Mouse (Mus musculus) forebrain, embryonic 12.5 days (tissue): ENCODE results near the gene Stat5a. TPM values are rescaled to one million over a fixed set of nuclear protein-coding genes. Genes with fewer than 3 reads are reported as not detected.

Experiments
- ATAC-seq: fragments of 200-750 bp; cut with Nextera tagmentation; 2 replicates; pipeline ENCODE4 v1.8.0; 2017; ENCODE audit warnings: moderate TSS enrichment; ENCODE audit not compliant: low FRiP score
- H3K27ac ChIP-seq: fragments of 300-500 bp; sonication (generic); 2 replicates; pipeline ENCODE4 v1.5.1; 2016; ENCODE audit warnings: mild to moderate bottlenecking
- H3K27me3 ChIP-seq: fragments of 300-500 bp; sonication (generic); 2 replicates; pipeline ENCODE4 v1.6.1; 2016; ENCODE audit warnings: mild to moderate bottlenecking
- H3K36me3 ChIP-seq: fragments of 300-500 bp; sonication (generic); replicated peaks from 2 replicates; pipeline ENCODE4 v1.6.1; 2016; ENCODE audit warnings: mild to moderate bottlenecking
- H3K4me1 ChIP-seq: fragments of 300-500 bp; sonication (generic); 2 replicates; pipeline ENCODE4 v1.6.1; 2016
- H3K4me2 ChIP-seq: fragments of 300-500 bp; sonication (generic); 2 replicates; pipeline ENCODE4 v1.6.1; 2016; ENCODE audit warnings: mild to moderate bottlenecking, moderate library complexity
- H3K4me3 ChIP-seq: fragments of 300-500 bp; sonication (generic); replicated peaks from 2 replicates; pipeline ENCODE4 v1.5.1; 2016; ENCODE audit warnings: mild to moderate bottlenecking
- H3K9ac ChIP-seq: fragments of 300-500 bp; sonication (generic); 2 replicates; pipeline ENCODE4 v1.6.1; 2016; ENCODE audit warnings: mild to moderate bottlenecking
- H3K9me3 ChIP-seq: fragments of 300-500 bp; sonication (generic); 2 replicates; pipeline ENCODE4 v1.6.1; 2016
- WGBS: fragments of 180-500 bp; shearing (Covaris S2); methylation state at CpG from one replicate; pipeline ENCODE4 v1.1.7; 2016; 5-methylcytosine and 5-hydroxymethylcytosine counted together
- polyA plus RNA-seq: library from polyadenylated mRNA; unstranded; fragments of >200 nt; fragmentation: Nextera tagmentation; extraction: Ambion mirVana; gene quantifications from 2 replicates; pipeline ENCODE4 v1.2.1, GENCODE M21; 2016

Gene Stat5a
- polyA plus RNA-seq, 1 experiment from 2014 or later = 1.8 TPM

DNA sequence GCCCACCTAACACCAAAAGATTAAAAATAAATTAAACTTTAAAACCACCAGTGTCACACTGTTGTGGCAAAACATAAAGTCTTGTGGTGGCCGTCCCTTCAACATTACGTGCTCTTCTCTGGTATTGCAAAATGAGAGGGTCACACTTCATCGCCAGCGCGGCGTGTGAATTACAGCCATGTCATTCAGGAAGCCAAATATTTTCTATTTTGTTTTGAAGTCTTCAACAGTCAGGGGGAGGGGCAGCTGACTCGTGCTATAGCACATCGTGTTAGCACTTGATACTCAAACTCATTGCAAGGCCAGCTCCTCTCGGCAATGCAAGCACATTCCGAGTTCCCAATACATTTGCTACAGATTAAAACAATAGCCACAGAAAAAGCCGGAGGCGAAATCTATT lies 18.3 kb upstream of the Stat5a start:
- no peaks in the 10 kb centered on the region for H3K27me3 ChIP-seq
- WGBS = 82% methylated on average over 12 of the region's 12 CpGs

DNA sequence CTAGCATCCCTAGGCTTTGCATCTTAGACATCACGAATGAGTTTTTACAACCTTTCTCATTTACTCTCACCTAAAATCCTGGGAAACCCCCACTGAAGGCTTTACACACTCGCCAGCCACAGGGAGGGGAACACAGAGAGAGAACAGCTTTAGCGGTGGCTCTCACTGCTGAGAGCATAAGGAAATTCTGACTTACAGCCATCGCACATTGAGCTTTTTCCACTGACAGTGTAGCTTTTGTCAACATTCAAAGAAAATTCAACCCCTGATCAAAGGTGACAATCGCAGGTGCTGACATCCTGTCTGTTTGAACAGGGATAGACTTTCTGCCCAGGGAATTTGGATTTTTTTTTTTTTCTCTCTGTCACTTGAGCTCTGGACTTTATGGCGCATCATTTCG lies 17.1 kb upstream of the Stat5a start:
- 94% methylated on average over 7 of the region's 7 CpGs for WGBS
- H3K9me3 ChIP-seq = 0 out of 2 replicates have a peak, but pooled peaks cover 4% of the 10 kb centered on the region

More for the DNA sequence above, 18.3 kb upstream of the Stat5a start:
- no peak overlapping the region for H3K9ac ChIP-seq
- H3K36me3 ChIP-seq = no peaks in the 10 kb centered on the region
- ATAC-seq = no peak
- no peaks in the 10 kb centered on the region for H3K4me1 ChIP-seq
- no peak overlapping the region for H3K4me3 ChIP-seq
- H3K4me2 ChIP-seq = no peak overlapping the region
- H3K9me3 ChIP-seq = 0 out of 2 replicates have a peak, but pooled peaks cover 4% of the 10 kb centered on the region
- no peak overlapping the region for H3K27ac ChIP-seq

GRCm38 (mm10) chr11:100843070-100843669 lies 16.0 kb upstream of the Stat5a start:
- ATAC-seq = no peak
- no peak overlapping the region for H3K27ac ChIP-seq
- no peaks in the 10 kb centered on the region for H3K36me3 ChIP-seq
- H3K4me3 ChIP-seq = no peak overlapping the region
- 95% methylated on average over 8 of the region's 8 CpGs for WGBS
- no peaks in the 10 kb centered on the region for H3K4me1 ChIP-seq
- no peaks in the 10 kb centered on the region for H3K9me3 ChIP-seq
- no peak overlapping the region for H3K9ac ChIP-seq
- no peaks in the 10 kb centered on the region for H3K27me3 ChIP-seq
- H3K4me2 ChIP-seq = no peak overlapping the region

More for the DNA sequence above, 17.1 kb upstream of the Stat5a start:
- no peak overlapping the region for H3K4me3 ChIP-seq
- H3K4me1 ChIP-seq = no peaks in the 10 kb centered on the region
- no peaks in the 10 kb centered on the region for H3K36me3 ChIP-seq
- no peak overlapping the region for H3K4me2 ChIP-seq
- ATAC-seq = no peak
- H3K27me3 ChIP-seq = no peaks in the 10 kb centered on the region
- H3K27ac ChIP-seq = no peak overlapping the region
- no peak overlapping the region for H3K9ac ChIP-seq

DNA sequence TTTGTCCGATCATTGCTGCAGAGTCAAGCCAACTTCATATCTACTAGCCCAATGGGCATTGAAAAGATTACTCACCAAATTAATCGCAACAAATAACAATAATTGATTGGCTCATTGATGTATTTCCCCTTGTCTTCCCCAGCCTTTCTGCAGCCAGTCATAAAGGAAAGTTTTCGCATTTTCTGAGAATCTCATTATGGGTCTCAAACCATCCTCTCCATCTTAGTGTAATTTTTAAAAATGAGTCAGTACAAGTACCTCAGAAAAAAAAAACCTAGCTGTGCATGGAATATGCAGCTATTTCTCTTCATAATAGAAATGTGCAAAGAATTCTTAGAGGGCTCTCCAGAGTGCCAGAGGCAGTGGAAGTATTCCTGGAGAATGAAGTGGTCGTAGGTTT lies 15.0 kb upstream of the Stat5a start:
- Histone ChIP-seq H3K4me2 (no peak overlapping the region), H3K27ac (no peak overlapping the region), H3K4me1 (peaks cover 5% of the 10 kb centered on the region), H3K27me3 (0 out of 2 replicates have a peak, but pooled peaks cover 5% of the 10 kb centered on the region), H3K36me3 (no peaks in the 10 kb centered on the region), H3K9me3 (no peaks in the 10 kb centered on the region), H3K9ac (no peak overlapping the region), H3K4me3 (no peak overlapping the region)
- 92% methylated on average over 4 of the region's 4 CpGs for WGBS
- ATAC-seq = no peak

GRCm38 (mm10) chr11:100845793-100846192 lies 13.4 kb upstream of the Stat5a start:
- ATAC-seq = no peak
- Histone ChIP-seq H3K4me3 (no peak overlapping the region), H3K9ac (no peak overlapping the region), H3K27me3 (0 out of 2 replicates have a peak, but pooled peaks cover 6% of the 10 kb centered on the region), H3K27ac (no peak overlapping the region), H3K4me1 (peaks cover 14% of the 10 kb centered on the region), H3K9me3 (no peaks in the 10 kb centered on the region), H3K36me3 (no peaks in the 10 kb centered on the region), H3K4me2 (no peak overlapping the region)
- WGBS = 90% methylated on average over 6 of the region's 6 CpGs

GRCm38 (mm10) chr11:100847572-100847971 lies 11.6 kb upstream of the Stat5a start:
- H3K4me3 ChIP-seq = no peak overlapping the region
- H3K27me3 ChIP-seq = peaks cover 13% of the 10 kb centered on the region; the same call in 1 of the 2 replicates
- no peaks in the 10 kb centered on the region for H3K36me3 ChIP-seq
- ATAC-seq = no peak
- H3K4me2 ChIP-seq = no peak overlapping the region
- H3K4me1 ChIP-seq = peaks cover 22% of the 10 kb centered on the region
- 96% methylated on average over 4 of the region's 4 CpGs for WGBS
- H3K9me3 ChIP-seq = no peaks in the 10 kb centered on the region
- no peak overlapping the region for H3K27ac ChIP-seq
- H3K9ac ChIP-seq = no peak overlapping the region

GRCm38 (mm10) chr11:100848080-100848479 lies 11.1 kb upstream of the Stat5a start:
- Histone ChIP-seq H3K4me3 (no peak overlapping the region), H3K4me1 (peaks cover 22% of the 10 kb centered on the region), H3K27ac (no peak overlapping the region), H3K9ac (no peak overlapping the region), H3K27me3 (peaks cover 18% of the 10 kb centered on the region; the same call in 1 of the 2 replicates), H3K9me3 (no peaks in the 10 kb centered on the region), H3K36me3 (no peaks in the 10 kb centered on the region), H3K4me2 (no peak overlapping the region; the same call in 1 of the 2 replicates)
- 84% methylated on average over 4 of the region's 4 CpGs for whole genome bisulfite sequencing
- no peak for ATAC-seq

DNA sequence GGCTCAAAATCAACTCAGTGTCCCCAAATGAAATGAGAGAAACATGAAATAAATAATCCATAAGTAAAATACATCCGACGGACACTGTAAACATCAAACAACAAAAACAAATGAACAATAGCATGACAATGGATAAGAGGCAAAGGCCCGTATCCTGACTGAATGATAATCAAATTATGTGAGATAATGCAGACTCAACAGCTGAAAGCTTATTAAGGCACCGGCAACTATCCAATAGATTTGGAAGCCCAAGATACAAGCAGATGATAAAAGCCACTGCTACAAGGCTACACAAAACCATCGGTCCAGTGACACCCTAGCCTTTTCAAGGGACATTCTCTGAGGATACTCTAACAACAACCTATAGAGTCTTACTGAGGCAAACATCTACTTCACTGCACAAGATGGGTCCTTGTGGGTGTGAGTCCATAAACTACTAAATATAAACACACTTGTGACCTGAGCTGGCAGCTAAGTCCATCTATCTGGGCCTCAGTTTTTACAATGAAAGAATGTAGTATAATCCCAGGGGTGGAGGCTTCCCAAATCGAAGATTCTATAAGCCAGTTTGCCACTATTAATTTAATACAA lies 10.3 kb upstream of the Stat5a start:
- Histone ChIP-seq H3K36me3 (no peaks in the 10 kb centered on the region), H3K4me1 (peaks cover 22% of the 10 kb centered on the region), H3K27ac (no peak overlapping the region), H3K9ac (no peak overlapping the region), H3K4me3 (peak overlapping the region; percentile 80), H3K4me2 (peak overlapping the region; percentile 80), H3K9me3 (no peaks in the 10 kb centered on the region), H3K27me3 (peaks cover 24% of the 10 kb centered on the region; the same call in 1 of the 2 replicates)
- WGBS = 66% methylated on average over 6 of the region's 6 CpGs
- no peak for ATAC-seq

GRCm38 (mm10) chr11:100849456-100850037 lies 9.6 kb upstream of the Stat5a start:
- peak overlapping the region; percentile 72; the same call in 1 of the 2 replicates for H3K27ac ChIP-seq
- H3K9me3 ChIP-seq = no peaks in the 10 kb centered on the region
- peak overlapping the region; percentile 80 for H3K4me2 ChIP-seq
- peaks cover 22% of the 10 kb centered on the region for H3K4me1 ChIP-seq
- peaks cover 28% of the 10 kb centered on the region; the same call in 1 of the 2 replicates for H3K27me3 ChIP-seq
- H3K36me3 ChIP-seq = no peaks in the 10 kb centered on the region
- no peak for ATAC-seq
- peak overlapping the region; percentile 80 for H3K4me3 ChIP-seq
- WGBS = 2% methylated on average over 13 of the region's 13 CpGs
- H3K9ac ChIP-seq = peak overlapping the region; percentile 87

DNA sequence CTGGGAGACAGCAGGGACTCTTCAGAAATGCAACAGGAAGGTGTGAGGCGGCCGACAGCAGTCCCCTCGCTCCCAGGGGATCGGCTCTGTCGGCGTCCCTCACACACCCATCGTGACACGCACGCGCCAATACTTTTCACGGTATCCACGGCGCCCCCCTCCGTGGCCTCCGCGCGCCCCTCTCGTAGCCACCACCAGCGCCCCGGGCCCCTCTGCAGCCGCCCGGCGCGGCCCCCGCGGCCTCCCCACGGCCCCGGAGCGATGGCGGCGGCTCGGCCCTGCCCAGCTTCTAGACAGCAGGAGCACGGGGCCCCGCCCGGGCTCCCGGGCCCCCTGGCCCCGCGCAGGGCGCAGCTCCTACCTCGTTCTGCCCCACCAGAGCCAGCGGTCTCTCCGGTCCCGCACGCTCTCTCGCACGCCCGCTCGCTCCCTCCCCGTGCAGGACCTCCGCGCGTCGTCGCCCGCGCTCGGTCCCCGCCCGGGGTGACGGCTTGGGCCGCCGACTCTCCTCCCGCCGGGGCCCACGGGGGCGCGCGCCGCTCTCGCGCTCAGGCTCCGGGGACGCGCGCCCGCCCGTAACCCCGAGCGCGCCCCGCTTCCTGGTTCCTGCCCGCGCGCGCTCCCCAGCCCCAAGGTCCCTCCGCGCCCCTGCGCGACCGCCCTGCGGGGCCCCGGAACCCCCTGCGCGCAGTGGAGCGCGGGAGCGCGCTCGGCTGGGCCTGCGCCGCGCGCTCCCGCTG lies 8.9 kb upstream of the Stat5a start, which contains the start of gene Stat5b:
TSS of gene Stat5b (minus strand) at position 687 of the 740 bp plus-strand sequence.
- Histone ChIP-seq H3K4me2 (peak within 1 kb of the TSS; percentile 80), H3K27ac (peak within 1 kb of the TSS; percentile 72), H3K9me3 (no peaks in the 10 kb centered on the region), H3K4me3 (peak within 1 kb of the TSS; percentile 80), H3K4me1 (peaks cover 22% of the 10 kb centered on the region), H3K27me3 (peaks cover 33% of the 10 kb centered on the region; the same call in 1 of the 2 replicates), H3K9ac (peak within 1 kb of the TSS; percentile 87), H3K36me3 (no peaks in the 10 kb centered on the region)
- ATAC-seq = peak; percentile 86
- under 1% methylated on average over 78 of the region's 104 CpGs for WGBS

DNA sequence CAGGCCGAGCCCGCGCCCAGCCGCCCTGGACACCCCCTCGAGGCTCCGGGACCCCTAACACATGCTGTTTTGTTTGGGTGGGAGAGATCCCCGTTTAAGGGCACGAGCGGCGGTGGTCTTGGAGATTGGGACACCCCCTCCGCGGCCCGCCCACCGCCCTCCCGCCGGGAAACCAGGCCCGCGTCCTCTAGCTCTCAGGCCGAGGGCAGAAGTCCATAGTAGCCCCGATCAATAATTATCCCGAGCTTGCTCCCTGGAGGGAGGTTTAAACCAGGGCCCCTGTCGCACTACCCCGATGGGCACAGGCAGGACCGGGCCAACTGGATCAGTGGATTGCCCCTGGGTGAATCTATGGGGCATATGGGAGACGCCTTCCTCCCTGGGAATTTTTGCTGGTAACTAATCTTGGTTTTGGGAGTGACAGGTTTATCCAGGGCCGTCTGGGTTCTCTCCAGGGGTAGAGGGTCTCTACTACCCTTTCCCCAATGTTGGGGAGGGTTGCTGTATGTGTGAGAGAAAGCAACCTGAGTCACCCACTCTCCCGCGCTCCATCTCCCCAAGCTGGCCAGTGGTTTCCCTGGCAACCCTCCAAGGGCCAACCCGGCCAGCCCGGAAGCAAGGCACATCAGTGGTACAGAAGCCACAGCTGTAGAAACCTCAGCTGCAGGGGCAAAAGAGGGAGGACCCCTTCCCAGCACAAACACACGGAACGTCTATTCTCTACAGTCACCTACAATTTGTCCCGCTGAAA lies 8.2 kb upstream of the Stat5a start:
- WGBS = 3% methylated on average over 33 of the region's 33 CpGs
- Histone ChIP-seq H3K27ac (peak overlapping the region; percentile 72), H3K9ac (peak overlapping the region; percentile 87), H3K4me2 (peak overlapping the region; percentile 80), H3K27me3 (peaks cover 40% of the 10 kb centered on the region), H3K36me3 (no peaks in the 10 kb centered on the region), H3K4me3 (peak overlapping the region; percentile 80), H3K4me1 (peaks cover 22% of the 10 kb centered on the region), H3K9me3 (no peaks in the 10 kb centered on the region)
- peak; percentile 64 for ATAC-seq
